In the genomic region with DNA sequence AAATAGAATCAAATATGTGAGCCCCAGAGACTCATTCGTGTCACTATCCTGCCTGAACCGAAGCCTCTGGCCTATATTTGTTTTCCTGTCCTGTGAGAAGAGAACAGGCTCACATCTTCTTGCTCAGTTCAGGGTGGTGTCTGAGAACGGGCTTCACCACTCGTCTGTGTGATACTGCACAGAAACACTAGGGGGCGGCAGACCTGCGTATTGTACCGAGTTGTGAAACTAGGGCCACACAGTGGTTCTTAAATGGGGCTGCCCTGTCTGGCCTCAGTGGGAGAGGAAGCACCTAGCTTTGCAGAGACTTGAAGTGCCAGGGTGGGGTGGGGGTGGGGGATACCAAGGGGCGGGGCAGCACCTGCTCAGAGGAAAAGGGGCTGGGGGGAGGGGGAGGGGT, we compare ENCODE assay signal across 9 mouse cellular contexts. TPM values are rescaled to one million over a fixed set of nuclear protein-coding genes. Genes with fewer than 3 reads are reported as not detected.
DNase-seq lines count a peak whose midpoint lies in the region; ATAC-seq and TF ChIP-seq lines count a peak whose summit lies in the region.
"Had no signal": no experiment of that assay in that cellular context is flagged by ENCODE, and none has a peak within 500 bp of the region (broad histone marks: within the 10 kb centered on the region; RNA-seq: fewer than 3 reads in every experiment).

No protein-coding gene starts in this region.

- TF ChIP-seq CTCF in E14TG2a.4 (conservative IDR thresholded peaks at IDR 0.05; ENCODE audit: low read length), result peak; percentile 83
- TF ChIP-seq CTCF in thymus, adult 2 months (IDR thresholded peaks at IDR 0.05; ENCODE audit: borderline replicate concordance, control insufficient read depth, extremely low read depth, insufficient read depth, low read length, poor library complexity), result peak; percentile 57; the same call in 1 of the 2 replicates

- intact Hi-C loops in heart, postnatal 14 days (cut with DNase I), result loop anchor here (1.0 to 5.0 kb wide), 4 partner anchors 106 to 426 kb away; no protein-coding TSS in a partner anchor

- peaks cover 5% of the 10 kb centered on the region; the same call in 1 of the 2 replicates for H3K9me3 ChIP-seq in E14TG2a.4 (ENCODE audit: low read length)
- H3K9me3 ChIP-seq in forebrain, embryonic 11.5 days (ENCODE audit: control insufficient read depth, low read length), result no peaks in the 10 kb centered on the region
- H3K9me3 ChIP-seq in liver, embryonic 16.5 days (replicated peaks; ENCODE audit: control insufficient read depth, low read length), result no peaks in the 10 kb centered on the region
- H3K9me3 ChIP-seq: limb, embryonic 13.5 days had no signal

- H3K9ac ChIP-seq in forebrain, embryonic 11.5 days (ENCODE audit: low read length), result no peak overlapping the region
- H3K9ac ChIP-seq in liver, embryonic 16.5 days (ENCODE audit: low read depth, low read length), result no peak overlapping the region
- H3K9ac ChIP-seq: limb, embryonic 13.5 days had no signal

- 8% methylated on average over 8 of the region's 8 CpGs for WGBS in forebrain, embryonic 11.5 days
- WGBS in liver, embryonic 16.5 days (ENCODE audit: insufficient replicate concordance), result 2% methylated on average over 8 of the region's 8 CpGs
- 6% methylated on average over 8 of the region's 8 CpGs for WGBS in thymus, adult 2 months

- no peaks in the 10 kb centered on the region for H3K27me3 ChIP-seq in E14TG2a.4 (ENCODE audit: insufficient read depth, low read length)
- H3K27me3 ChIP-seq in forebrain, embryonic 11.5 days (ENCODE audit: control insufficient read depth, insufficient read depth, low read length), result no peaks in the 10 kb centered on the region
- no peaks in the 10 kb centered on the region for H3K27me3 ChIP-seq in liver, embryonic 16.5 days (ENCODE audit: control insufficient read depth, insufficient read depth, low read depth, low read length)
- no peaks in the 10 kb centered on the region for H3K27me3 ChIP-seq in thymus, adult 2 months (ENCODE audit: control insufficient read depth, insufficient read depth, low read length)
- H3K27me3 ChIP-seq: limb, embryonic 13.5 days had no signal

- TF ChIP-seq POLR2A in thymus, adult 2 months (IDR thresholded peaks at IDR 0.05; ENCODE audit: control insufficient read depth, extremely low read depth, insufficient read depth, low read length, poor library complexity), result no peak

- no peak overlapping the region for H3K27ac ChIP-seq in forebrain, embryonic 11.5 days (ENCODE audit: low read depth, low read length)
- H3K27ac ChIP-seq in liver, embryonic 16.5 days (ENCODE audit: low read length), result no peak overlapping the region
- no peak overlapping the region for H3K27ac ChIP-seq in thymus, adult 2 months (ENCODE audit: control insufficient read depth, insufficient read depth, low read length)
- H3K27ac ChIP-seq: limb, embryonic 13.5 days had no signal

- ATAC-seq in forebrain, embryonic 11.5 days (replicated peaks; ENCODE audit: low FRiP score), result peak; percentile 56; the same call in 1 of the 2 replicates
- ATAC-seq in liver, embryonic 16.5 days (ENCODE audit: low read depth), result 0 out of 2 replicates have a peak, but pooled peaks have one; percentile 37

- H3K4me3 ChIP-seq in E14TG2a.4 (replicated peaks; ENCODE audit: low read length), result no peak overlapping the region
- no peak overlapping the region for H3K4me3 ChIP-seq in forebrain, embryonic 11.5 days (ENCODE audit: low read depth, low read length)
- no peak overlapping the region for H3K4me3 ChIP-seq in liver, embryonic 16.5 days (ENCODE audit: low read depth, low read length)
- H3K4me3 ChIP-seq in thymus, adult 2 months (ENCODE audit: control insufficient read depth, insufficient read depth, low read length), result no peak overlapping the region
- H3K4me3 ChIP-seq: limb, embryonic 13.5 days had no signal

- no peaks in the 10 kb centered on the region for H3K4me1 ChIP-seq in E14TG2a.4 (replicated peaks; ENCODE audit: low read depth, low read length)
- no peaks in the 10 kb centered on the region for H3K4me1 ChIP-seq in forebrain, embryonic 11.5 days (replicated peaks; ENCODE audit: control insufficient read depth, insufficient read depth, low read length)
- H3K4me1 ChIP-seq in liver, embryonic 16.5 days (ENCODE audit: control insufficient read depth, low read depth, low read length), result no peaks in the 10 kb centered on the region
- H3K4me1 ChIP-seq in thymus, adult 2 months (replicated peaks; ENCODE audit: control insufficient read depth, insufficient read depth, low read length), result no peaks in the 10 kb centered on the region

- no peak overlapping the region for H3K4me2 ChIP-seq in forebrain, embryonic 11.5 days (ENCODE audit: low read depth, low read length, severe bottlenecking)
- no peak overlapping the region for H3K4me2 ChIP-seq in liver, embryonic 16.5 days (ENCODE audit: low read depth, low read length)
- H3K4me2 ChIP-seq: limb, embryonic 13.5 days had no signal

- DNase-seq in c-Kit-negative CD71-positive TER-119-positive erythroid progenitor cells, embryonic 14.5 days (ENCODE audit: low read depth, low spot score), result peak; percentile 36
- peak; percentile 89 for DNase-seq in forebrain, embryonic 11.5 days (ENCODE audit: low spot score)
- peak; percentile 86 to 93 for DNase-seq in heart, postnatal 14 days
- peak; percentile 92 for DNase-seq in kidney, postnatal 4 days
- peak; percentile 51 for DNase-seq in ovary, adult 18-20 months (ENCODE audit: low spot score)
- peak; percentile 72 for DNase-seq in thymus, adult 2 months

- no peaks in the 10 kb centered on the region for H3K36me3 ChIP-seq in E14TG2a.4 (ENCODE audit: insufficient read depth, low read length)
- no peaks in the 10 kb centered on the region for H3K36me3 ChIP-seq in forebrain, embryonic 11.5 days (ENCODE audit: control insufficient read depth, insufficient read depth, low read length)
- H3K36me3 ChIP-seq in liver, embryonic 16.5 days (ENCODE audit: control insufficient read depth, insufficient read depth), result no peaks in the 10 kb centered on the region
- H3K36me3 ChIP-seq in thymus, adult 2 months (ENCODE audit: control insufficient read depth, insufficient read depth, low read length), result no peaks in the 10 kb centered on the region
- H3K36me3 ChIP-seq: limb, embryonic 13.5 days had no signal

RNA-seq across cellular contexts. Expression of a gene that starts 42.5 kb away (rescaled TPM):
- polyA plus RNA-seq in forebrain, embryonic 11.5 days (2014; fragmentation: Nextera tagmentation; extraction: Ambion mirVana), result 0.25 and 0.48 TPM in 2 replicates
- total RNA-seq in heart, postnatal 14 days (2021), result under 1 TPM; 0.39 to 0.45 TPM
- 1.9 and 2.0 TPM in 2 replicates for polyA plus RNA-seq in liver, embryonic 16.5 days (2015; fragmentation: Nextera tagmentation; extraction: Ambion mirVana)
- polyA plus RNA-seq in thymus, adult 2 months (2012; rRNA removed), result 3.8 and 4.2 TPM in 2 replicates

Comparison
In these comparisons a context has a peak if more than half of its experiments do, and no peak if none do; other contexts are left out.
1. DNase-seq: peak in every context shown above with its lines; median percentile 92 in kidney, postnatal 4 days; 90 in heart, postnatal 14 days; 89 in forebrain, embryonic 11.5 days; 72 in thymus, adult 2 months; 51 in ovary, adult 18-20 months; 36 in c-Kit-negative CD71-positive TER-119-positive erythroid progenitor cells, embryonic 14.5 days.